Mouse (Mus musculus) heart, postnatal 4 days (tissue): ENCODE data around the gene Tsen15. TPM values are rescaled to one million over a fixed set of nuclear protein-coding genes. Genes with fewer than 3 reads are reported as not detected.
A peak's percentile ranks its signal among the peaks of the same experiment; 100 is the strongest.

ENCODE experiments used
- DNase-seq: peaks from one replicate; pipeline ENCODE4 v3.0.0; 2021
- total RNA-seq, 2 experiments: library from RNA; stranded (reverse); gene quantifications; 2 replicates each; pipeline ENCODE4 v1.2.3; 2021

Tsen15 gene
- total RNA-seq, 2 experiments from 2014 or later = 24.0 to 24.2 TPM

DNA sequence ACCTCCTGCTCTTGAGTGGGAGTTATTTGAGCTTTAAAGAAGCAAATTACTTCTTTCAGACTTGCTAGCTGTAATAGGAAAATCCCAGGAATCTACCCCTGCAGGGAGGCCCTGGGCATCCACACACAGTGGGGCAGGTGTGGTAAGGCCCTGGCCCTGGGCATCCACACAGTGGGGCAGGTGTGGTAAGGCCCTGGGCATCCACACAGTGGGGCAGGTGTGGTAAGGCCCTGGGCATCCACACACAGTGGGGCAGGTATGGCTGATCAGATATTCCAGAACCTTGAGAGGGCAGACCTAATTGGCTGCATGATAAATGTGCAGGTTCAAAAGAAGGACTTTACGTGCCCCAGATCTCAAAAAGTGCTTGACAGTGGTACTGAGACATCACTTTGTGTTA, 1.9 kb downstream of the Tsen15 start:
- no peak for DNase-seq

- no peak for DNase-seq
These were observed 8.2 kb downstream of the Tsen15 start for GRCm38 (mm10) chr1:152378311-152378710.

DNA sequence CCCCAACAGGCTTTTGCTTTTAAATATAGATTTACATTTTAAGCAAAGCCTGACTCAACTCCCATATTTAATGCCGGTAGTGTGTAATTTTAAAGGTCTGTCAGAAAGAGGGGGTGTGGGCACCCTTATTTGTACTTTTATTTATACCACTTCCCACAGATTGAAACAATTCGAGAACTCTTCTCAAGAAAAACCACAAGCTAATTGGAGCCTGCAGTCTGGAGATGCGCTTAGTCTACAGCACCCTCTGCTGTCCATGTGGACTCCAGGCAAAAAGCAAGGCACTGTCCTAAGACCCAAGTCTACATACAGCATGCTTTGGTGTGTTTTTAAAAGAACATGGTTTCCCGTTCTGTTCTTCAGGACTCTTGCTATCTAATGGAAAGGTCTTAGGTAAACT, 17.3 kb downstream of the Tsen15 start:
- DNase-seq = peak; percentile 75

DNA sequence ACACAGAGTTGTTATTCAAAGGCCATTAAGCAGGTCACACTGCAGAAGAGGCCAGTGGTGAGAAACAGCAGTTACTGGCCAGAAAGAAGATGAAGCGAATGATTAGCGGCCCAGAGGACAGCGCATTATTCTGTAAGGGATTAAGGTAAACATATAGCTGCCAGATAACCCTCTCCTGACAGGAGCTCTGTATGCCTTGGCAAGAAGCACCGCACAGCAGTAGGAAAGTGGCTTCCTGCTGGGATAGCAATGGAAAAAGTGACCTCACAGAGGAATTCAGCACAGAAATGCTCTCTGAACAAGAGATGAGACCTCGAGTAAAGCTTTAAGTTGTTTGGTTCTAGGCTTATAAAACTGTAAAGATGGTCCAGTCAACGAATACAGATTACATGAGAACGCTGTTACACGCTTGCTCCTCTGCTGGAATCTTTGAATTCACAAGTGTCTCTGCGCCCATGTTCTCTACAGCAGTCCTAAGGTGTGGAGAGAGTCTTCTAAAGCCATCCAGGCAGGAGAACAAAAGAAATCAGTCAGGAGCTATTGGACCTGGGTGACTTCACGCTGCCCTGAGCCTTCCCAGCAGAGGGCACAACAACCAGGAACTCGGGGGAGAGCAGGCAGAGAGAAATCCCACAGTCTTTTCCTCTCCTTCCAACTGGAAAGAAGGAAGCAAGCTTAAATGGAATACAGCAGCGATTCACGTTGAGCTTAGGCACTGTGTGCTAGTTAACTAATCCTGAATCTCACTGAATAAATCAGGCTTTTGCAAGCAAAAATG, 18.0 kb downstream of the Tsen15 start:
- DNase-seq = peak; percentile 29

DNA sequence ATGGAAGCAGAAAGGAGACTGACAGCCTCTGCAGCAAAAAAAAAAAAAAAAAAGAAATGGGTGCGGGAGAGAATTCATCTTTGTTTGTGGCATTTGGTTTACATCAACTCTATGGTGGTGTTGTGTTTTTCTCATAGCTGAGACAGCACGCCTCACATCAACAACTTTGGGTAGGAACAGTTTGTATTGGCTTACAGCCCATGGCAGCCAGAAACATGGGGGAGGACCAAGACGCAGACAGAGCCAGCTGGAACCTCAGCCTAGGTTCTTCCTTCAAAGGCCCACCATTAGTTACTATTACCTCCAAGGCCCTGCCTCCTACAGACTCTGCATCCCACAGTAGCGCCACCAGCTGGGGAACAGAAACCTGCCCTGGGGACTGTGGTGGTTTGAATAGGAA, 29.8 kb downstream of the Tsen15 start:
- peak; percentile 33 for DNase-seq

DNA sequence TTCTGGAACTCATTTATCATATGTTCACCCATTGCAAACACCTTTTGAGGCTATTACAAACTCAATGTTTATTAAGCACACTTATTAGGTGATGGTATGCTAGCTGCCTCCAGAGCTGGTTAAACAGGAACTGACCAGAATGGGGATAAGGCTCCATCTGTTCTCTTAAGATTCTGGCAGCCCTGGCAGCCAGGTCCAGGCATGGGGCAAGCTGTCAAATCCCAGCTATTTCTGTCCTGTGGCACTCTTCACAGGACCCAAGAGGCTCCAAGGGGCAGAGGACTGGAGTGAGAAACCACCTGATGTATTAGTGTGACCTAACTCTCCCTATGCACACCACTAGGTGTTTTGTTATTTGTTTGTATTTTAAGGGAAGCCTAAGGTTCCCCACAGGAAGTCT, 38.5 kb downstream of the Tsen15 start:
- peak; percentile 21 for DNase-seq

DNA sequence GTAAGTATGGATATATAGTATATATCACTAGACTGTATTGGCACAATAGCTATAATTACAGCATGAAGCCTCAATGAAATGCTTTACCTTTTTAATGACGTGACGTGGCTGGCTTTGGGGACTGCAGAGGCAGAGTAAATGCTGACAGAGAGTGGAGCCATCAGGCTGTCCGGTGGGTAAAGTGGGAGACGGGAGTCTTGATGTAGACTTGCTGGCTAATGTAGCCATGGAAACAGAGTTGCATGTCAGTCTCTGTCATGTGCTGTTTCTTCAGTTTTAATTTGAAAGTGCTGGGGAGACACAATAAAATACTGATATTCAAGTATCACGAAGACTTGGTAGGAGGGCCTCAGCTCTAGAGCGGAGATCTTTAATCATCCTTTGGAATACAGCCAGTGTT, 62.5 kb downstream of the Tsen15 start:
- DNase-seq = no peak

Other genes starting within 250 kb of the Tsen15 start
- 1 to 10 TPM; 2.3 to 3.2 TPM for gene Colgalt2, start 13.1 kb upstream of the Tsen15 start, total RNA-seq